Mouse (Mus musculus) testis, adult 2 months (tissue): ENCODE data around the gene Trip11.

ENCODE experiments used
- CTCF ChIP-seq: fragments of 200-500 bp; IDR thresholded peaks from 2 replicates; pipeline ENCODE4 v1.5.1; 2012; ENCODE audit warnings: low read depth, mild to moderate bottlenecking, inconsistent platforms, low read length, moderate library complexity; ENCODE audit not compliant: control insufficient read depth, insufficient read depth, insufficient replicate concordance
- POLR2A ChIP-seq: fragments of 200-500 bp; IDR thresholded peaks from 2 replicates; pipeline ENCODE4 v1.6.1; 2012; ENCODE audit warnings: low read depth, mild to moderate bottlenecking, inconsistent platforms, low read length, moderate library complexity; ENCODE audit not compliant: control insufficient read depth

GRCm38 (mm10) chr12:101833115-101833506, 80.0 kb downstream of the Trip11 start:
- no peak for TF ChIP-seq CTCF
- no peak for TF ChIP-seq POLR2A
